Mouse (Mus musculus) neural tube, embryonic 11.5 days (tissue): ENCODE data around the gene Irf4. TPM values are rescaled to one million over a fixed set of nuclear protein-coding genes. Genes with fewer than 3 reads are reported as not detected.

Source experiments
- ATAC-seq: fragments of 200-750 bp; cut with Nextera tagmentation; 2 replicates; pipeline ENCODE4 v1.8.0; 2017; ENCODE audit warnings: moderate number of reproducible peaks, mild to moderate bottlenecking, moderate TSS enrichment, moderate library complexity; ENCODE audit not compliant: insufficient read depth, low FRiP score, low TSS enrichment
- DNase-seq: peaks from one replicate; pipeline ENCODE4 v3.0.0-alpha.2; 2015; ENCODE audit warnings: low spot score
- H3K27ac ChIP-seq: fragments of 300-500 bp; sonication (generic); 2 replicates; pipeline ENCODE4 v1.5.1; 2014; ENCODE audit warnings: low read depth, mild to moderate bottlenecking, low read length
- H3K27me3 ChIP-seq: fragments of 300-500 bp; sonication (generic); 2 replicates; pipeline ENCODE4 v1.6.1; 2014; ENCODE audit warnings: mild to moderate bottlenecking, low read length, mixed read lengths; ENCODE audit not compliant: control insufficient read depth, insufficient read depth
- H3K36me3 ChIP-seq: fragments of 300-500 bp; sonication (generic); 2 replicates; pipeline ENCODE4 v1.6.1; 2014; ENCODE audit warnings: mild to moderate bottlenecking, low read length, moderate library complexity, mixed read lengths; ENCODE audit not compliant: control insufficient read depth, insufficient read depth
- H3K4me1 ChIP-seq: fragments of 300-500 bp; sonication (generic); 2 replicates; pipeline ENCODE4 v1.6.1; 2014; ENCODE audit warnings: low read length, mixed read lengths; ENCODE audit not compliant: control insufficient read depth, insufficient read depth
- H3K4me2 ChIP-seq: fragments of 300-500 bp; sonication (generic); 2 replicates; pipeline ENCODE4 v1.6.1; 2014; ENCODE audit warnings: low read depth, mild to moderate bottlenecking, moderate library complexity
- H3K4me3 ChIP-seq: fragments of 300-500 bp; sonication (generic); 2 replicates; pipeline ENCODE4 v1.5.1; 2014; ENCODE audit warnings: low read depth, low read length
- H3K9ac ChIP-seq: fragments of 300-500 bp; sonication (generic); 2 replicates; pipeline ENCODE4 v1.6.1; 2014; ENCODE audit warnings: mild to moderate bottlenecking, low read length
- H3K9me3 ChIP-seq: fragments of 300-500 bp; sonication (generic); 2 replicates; pipeline ENCODE4 v1.6.1; 2016; ENCODE audit warnings: low read length; ENCODE audit not compliant: control insufficient read depth
- WGBS: fragments of 180-500 bp; shearing (Covaris S2); extraction: QIAGEN DNeasy Blood & Tissue Kit; methylation state at CpG from one replicate; pipeline ENCODE4 v1.1.7; 2014; 5-methylcytosine and 5-hydroxymethylcytosine counted together
- polyA plus RNA-seq: library from polyadenylated mRNA; unstranded; fragments of >200 nt; fragmentation: Nextera tagmentation; extraction: Ambion mirVana; gene quantifications from 2 replicates; pipeline ENCODE4 v1.2.1, GENCODE M21; 2014

Irf4 gene
- polyA plus RNA-seq, result 0.05 TPM in 1 of 2 replicates, not detected in the other

DNA sequence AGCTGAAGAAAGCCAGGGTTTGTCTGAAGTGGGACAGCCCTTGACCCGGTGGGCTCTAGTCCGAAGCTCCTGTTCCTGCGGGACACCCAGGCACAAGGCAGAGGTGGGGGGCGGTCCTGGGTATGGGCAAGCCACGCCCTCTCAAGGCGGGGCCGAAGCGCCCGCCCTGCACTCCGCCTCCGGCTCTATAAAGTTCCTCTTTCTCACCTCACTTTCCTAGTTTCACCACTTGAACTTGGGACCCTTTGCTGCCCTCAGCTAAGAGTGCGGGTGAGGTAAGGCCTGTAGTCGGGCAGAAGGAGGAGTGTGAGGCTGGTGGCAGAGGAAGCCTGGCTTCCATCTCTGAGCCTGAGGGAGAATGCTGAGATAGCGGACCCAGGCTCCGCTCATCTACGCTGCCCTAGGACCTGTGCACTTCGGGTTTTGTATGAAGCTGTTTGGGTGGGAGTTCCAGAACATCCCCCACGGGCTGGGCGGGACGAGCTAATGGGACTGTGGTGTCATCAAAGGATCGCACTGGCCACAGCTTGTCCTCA, at the start of gene Irf4:
Gene Irf4 (plus strand): TSS at position 206 of the 536 bp plus-strand sequence.
- peak; percentile 48 for DNase-seq
- ATAC-seq, result peak; percentile 82
- Histone ChIP-seq H3K4me2 (peak within 1 kb of the TSS; percentile 76), H3K4me1 (no peaks in the 10 kb centered on the region), H3K9ac (no peak within 1 kb of the TSS), H3K36me3 (no peaks in the 10 kb centered on the region), H3K4me3 (peak within 1 kb of the TSS; percentile 33), H3K27ac (no peak within 1 kb of the TSS), H3K9me3 (no peaks in the 10 kb centered on the region), H3K27me3 (peaks cover 35% of the 10 kb centered on the region)
- WGBS, result under 1% methylated on average over 21 of the region's 21 CpGs

DNA sequence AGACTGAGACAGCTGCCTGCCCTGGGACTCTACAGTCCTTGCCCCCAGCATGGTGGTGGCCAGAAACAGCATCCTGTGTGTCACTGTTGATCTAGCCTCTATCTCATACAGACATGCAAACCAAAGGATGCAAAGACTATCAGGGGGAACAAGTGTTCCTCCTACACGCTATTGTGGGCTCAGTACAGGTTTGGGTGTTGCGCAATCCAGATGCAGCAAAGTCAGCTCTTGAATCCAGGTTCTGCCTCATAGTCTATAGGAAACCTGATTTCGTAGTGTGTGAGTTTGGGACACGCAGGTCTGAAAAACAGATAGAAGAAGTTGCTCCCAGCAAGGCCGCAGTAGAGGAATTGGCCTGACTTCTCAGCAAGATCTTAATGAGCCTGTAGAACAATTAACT, 46.3 kb upstream of the Irf4 start:
- Histone ChIP-seq H3K27me3 (no peaks in the 10 kb centered on the region), H3K9me3 (no peaks in the 10 kb centered on the region), H3K4me2 (no peak overlapping the region), H3K36me3 (no peaks in the 10 kb centered on the region), H3K27ac (no peak overlapping the region), H3K9ac (no peak overlapping the region), H3K4me3 (no peak overlapping the region), H3K4me1 (no peaks in the 10 kb centered on the region)
- no peak for DNase-seq
- 95% methylated on average over 5 of the region's 5 CpGs for WGBS
- ATAC-seq, result no peak

DNA sequence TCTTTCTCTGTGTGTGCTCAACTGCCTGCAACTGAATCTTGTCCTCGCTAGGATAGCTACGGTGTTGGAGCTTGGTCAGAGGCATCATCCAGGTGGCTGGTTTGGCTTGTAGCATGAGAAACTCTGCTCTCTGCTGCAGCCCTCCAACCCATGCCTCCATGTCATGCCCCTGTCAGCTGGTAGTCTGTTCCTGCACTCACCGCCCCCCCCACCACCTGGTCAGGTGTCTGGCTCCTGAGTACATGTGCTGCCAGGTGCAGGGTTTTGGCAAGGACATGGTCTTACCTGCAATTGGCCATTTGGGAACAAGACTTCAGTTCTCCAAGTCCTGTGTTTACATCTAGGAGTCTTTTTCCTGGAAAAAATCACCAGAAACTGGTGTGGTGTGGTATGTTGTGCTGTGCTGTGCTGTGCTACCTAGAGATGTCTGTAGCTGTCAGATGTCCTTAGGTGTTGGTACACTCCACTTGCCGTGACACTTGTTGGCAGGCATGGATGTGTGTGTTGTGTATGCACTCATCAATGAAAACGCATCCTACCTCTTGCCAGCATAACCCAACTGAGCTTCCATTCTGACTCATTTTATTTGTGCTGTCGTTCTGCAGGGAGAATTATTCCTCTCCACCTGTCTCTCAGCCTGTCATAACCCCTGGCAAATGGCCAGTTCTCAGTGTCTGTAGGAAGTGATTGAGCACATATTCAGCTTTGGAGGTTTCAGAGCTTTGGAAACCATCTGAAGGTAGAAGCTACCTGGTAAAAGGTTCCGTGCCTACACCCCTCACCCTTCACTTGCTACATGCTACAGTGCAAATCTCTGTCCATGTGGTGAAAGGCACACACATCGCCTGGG, 44.6 kb upstream of the Irf4 start:
- ATAC-seq (no peak), DNase-seq (no peak)
- Histone ChIP-seq H3K4me2 (no peak overlapping the region), H3K4me3 (no peak overlapping the region), H3K27me3 (no peaks in the 10 kb centered on the region), H3K36me3 (no peaks in the 10 kb centered on the region), H3K4me1 (no peaks in the 10 kb centered on the region), H3K27ac (no peak overlapping the region), H3K9ac (no peak overlapping the region), H3K9me3 (no peaks in the 10 kb centered on the region)
- 90% methylated on average over 8 of the region's 8 CpGs for WGBS

DNA sequence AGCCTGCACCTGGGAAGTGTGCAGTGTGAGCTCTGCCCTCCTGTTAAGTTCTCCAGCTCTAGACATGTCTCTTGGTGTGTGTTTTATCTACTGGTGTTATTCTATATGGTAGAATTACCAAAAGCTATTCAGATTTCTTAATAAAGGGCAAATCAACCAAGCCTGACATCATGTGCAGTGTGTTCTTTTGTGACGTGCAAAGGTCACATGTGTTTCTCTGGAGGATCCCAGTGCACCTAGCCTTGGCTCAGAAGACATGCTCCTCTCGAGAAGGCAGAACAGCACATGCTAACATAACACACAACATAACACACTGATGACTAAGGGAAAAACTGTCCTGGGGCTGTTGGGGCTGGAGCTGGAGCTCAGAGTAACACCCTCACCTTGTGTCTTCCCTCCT, 38.0 kb upstream of the Irf4 start:
- DNase-seq, result no peak
- Histone ChIP-seq H3K9me3 (no peaks in the 10 kb centered on the region), H3K9ac (no peak overlapping the region), H3K27me3 (no peaks in the 10 kb centered on the region), H3K4me1 (no peaks in the 10 kb centered on the region), H3K27ac (no peak overlapping the region), H3K4me3 (no peak overlapping the region), H3K36me3 (no peaks in the 10 kb centered on the region), H3K4me2 (no peak overlapping the region)
- no peak for ATAC-seq
- WGBS, result 82% methylated on average over 2 of the region's 2 CpGs

DNA sequence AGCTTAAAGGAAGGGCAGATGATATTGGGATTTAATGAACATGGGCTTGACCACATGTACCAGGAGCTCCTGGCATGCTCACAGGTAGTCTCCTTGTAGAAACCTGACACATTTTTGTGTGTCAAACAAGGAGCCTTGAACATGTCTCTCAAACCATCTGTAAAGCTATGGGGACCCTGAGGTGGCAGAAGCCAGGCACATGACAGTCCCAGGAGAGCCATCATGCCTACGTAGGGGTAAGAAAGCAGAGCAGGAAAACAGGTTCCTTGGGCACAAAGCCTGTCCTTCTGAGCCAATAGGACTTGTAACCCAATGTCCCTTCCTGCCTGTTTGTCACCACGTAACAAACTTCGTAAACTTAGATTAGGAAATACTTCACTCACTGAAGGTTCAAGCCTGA, 37.3 kb upstream of the Irf4 start:
- 92% methylated on average over 3 of the region's 3 CpGs for WGBS
- H3K4me1 ChIP-seq, result no peaks in the 10 kb centered on the region
- H3K36me3 ChIP-seq, result no peaks in the 10 kb centered on the region
- ATAC-seq (no peak), DNase-seq (no peak)
- no peak overlapping the region for H3K4me2 ChIP-seq
- H3K4me3 ChIP-seq, result no peak overlapping the region
- no peak overlapping the region for H3K9ac ChIP-seq
- no peak overlapping the region for H3K27ac ChIP-seq
- H3K9me3 ChIP-seq, result no peaks in the 10 kb centered on the region
- H3K27me3 ChIP-seq, result no peaks in the 10 kb centered on the region

DNA sequence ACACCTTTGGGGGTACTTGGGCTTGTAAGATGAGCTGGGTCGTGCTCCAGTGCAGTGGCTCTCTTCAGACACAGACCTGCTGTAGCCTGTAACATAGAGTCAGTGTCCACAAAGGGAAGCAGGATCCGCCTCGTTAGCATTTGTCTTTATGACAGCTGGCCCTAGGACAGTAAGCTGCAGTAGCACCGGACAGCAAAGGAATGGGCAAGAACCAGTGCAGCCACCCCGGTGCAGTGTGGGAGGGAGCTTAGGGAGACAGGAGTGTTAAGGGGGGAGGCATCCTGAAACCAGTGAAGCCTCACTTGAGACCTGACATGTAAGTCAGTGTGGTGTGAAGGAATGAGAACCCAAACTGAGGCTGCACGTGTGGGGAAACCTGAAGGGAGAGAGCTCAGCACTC, 36.7 kb upstream of the Irf4 start:
- H3K27me3 ChIP-seq, result no peaks in the 10 kb centered on the region
- DNase-seq (no peak), ATAC-seq (no peak)
- H3K36me3 ChIP-seq, result no peaks in the 10 kb centered on the region
- no peaks in the 10 kb centered on the region for H3K4me1 ChIP-seq
- no peak overlapping the region for H3K4me3 ChIP-seq
- H3K9ac ChIP-seq, result no peak overlapping the region
- H3K9me3 ChIP-seq, result no peaks in the 10 kb centered on the region
- no peak overlapping the region for H3K27ac ChIP-seq
- 82% methylated on average over 6 of the region's 6 CpGs for WGBS
- H3K4me2 ChIP-seq, result no peak overlapping the region

DNA sequence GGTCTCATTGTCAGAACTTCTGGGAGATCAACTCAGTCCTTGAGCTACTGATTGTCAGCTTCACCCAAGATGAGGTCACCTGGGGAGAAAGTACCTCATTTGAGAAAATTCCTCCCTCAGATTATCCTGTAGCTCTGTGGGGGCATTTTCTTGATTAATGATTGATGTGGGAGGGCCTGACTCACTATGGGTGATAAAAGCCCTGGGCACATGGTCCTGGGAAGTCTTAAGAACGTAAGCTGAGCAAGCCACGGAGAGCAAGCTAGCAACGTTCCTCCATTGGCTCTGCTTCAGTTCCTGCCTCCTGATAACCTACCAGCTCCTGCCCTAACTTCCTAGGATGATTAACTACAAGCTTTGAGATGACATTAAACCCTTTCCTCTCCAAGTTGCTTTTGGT, 35.4 kb upstream of the Irf4 start:
- no peak for DNase-seq
- H3K4me2 ChIP-seq, result no peak overlapping the region
- no peaks in the 10 kb centered on the region for H3K4me1 ChIP-seq
- no peak overlapping the region for H3K27ac ChIP-seq
- H3K4me3 ChIP-seq, result no peak overlapping the region
- H3K9me3 ChIP-seq, result no peaks in the 10 kb centered on the region
- no peaks in the 10 kb centered on the region for H3K36me3 ChIP-seq
- ATAC-seq, result no peak
- WGBS, result 83% methylated on average over 3 of the region's 3 CpGs
- H3K9ac ChIP-seq, result no peak overlapping the region
- H3K27me3 ChIP-seq, result no peaks in the 10 kb centered on the region

DNA sequence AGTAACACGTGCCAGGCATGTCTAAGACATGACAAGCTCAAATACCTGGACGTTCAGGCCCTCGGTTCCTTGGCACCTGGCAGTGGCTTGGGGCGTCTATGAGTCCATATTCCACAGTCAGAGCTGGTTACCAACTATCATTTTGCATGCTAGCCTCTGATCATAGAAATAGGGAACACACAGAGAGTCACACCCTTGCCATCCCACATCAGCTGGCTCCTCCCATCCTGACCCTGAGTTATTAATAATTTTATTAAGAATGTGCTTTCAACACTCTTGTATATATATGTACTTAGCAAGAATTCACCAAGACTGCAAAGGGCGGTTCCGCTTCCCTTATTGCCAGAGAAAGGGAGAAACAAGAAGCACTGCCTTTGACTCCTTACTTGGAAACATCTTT, 34.5 kb upstream of the Irf4 start:
- DNase-seq (no peak), ATAC-seq (no peak)
- no peaks in the 10 kb centered on the region for H3K27me3 ChIP-seq
- H3K4me1 ChIP-seq, result no peaks in the 10 kb centered on the region
- H3K4me3 ChIP-seq, result no peak overlapping the region
- H3K27ac ChIP-seq, result no peak overlapping the region
- H3K9me3 ChIP-seq, result no peaks in the 10 kb centered on the region
- H3K36me3 ChIP-seq, result no peaks in the 10 kb centered on the region
- WGBS, result 92% methylated on average over 6 of the region's 6 CpGs
- no peak overlapping the region for H3K9ac ChIP-seq
- no peak overlapping the region for H3K4me2 ChIP-seq

DNA sequence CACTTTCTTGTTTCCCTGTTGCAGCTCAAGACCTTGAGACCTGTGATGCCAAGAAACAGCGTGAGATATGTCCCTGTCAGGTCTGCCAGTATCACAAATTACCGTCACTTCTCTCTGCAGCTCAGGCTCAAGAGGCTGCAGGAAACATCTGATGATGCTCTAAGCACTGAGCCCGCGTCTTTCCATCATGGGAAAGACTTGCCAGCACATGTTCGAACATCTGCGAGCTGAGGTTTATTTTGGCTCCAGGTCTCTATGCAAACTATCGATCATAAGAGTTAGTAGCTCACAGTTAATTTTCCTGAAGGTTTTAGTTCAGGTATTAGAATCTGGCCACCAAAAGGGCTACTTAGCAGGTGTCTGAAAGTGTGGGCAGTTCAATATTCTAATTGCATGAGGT, 34.0 kb upstream of the Irf4 start:
- Histone ChIP-seq H3K9ac (no peak overlapping the region), H3K9me3 (no peaks in the 10 kb centered on the region), H3K4me3 (no peak overlapping the region), H3K27me3 (no peaks in the 10 kb centered on the region), H3K36me3 (no peaks in the 10 kb centered on the region), H3K4me2 (no peak overlapping the region), H3K4me1 (no peaks in the 10 kb centered on the region), H3K27ac (no peak overlapping the region)
- DNase-seq (no peak), ATAC-seq (no peak)
- WGBS, result 88% methylated on average over 7 of the region's 7 CpGs
